Comparison of ENCODE assay signal across 7 mouse cellular contexts in the genomic region with DNA sequence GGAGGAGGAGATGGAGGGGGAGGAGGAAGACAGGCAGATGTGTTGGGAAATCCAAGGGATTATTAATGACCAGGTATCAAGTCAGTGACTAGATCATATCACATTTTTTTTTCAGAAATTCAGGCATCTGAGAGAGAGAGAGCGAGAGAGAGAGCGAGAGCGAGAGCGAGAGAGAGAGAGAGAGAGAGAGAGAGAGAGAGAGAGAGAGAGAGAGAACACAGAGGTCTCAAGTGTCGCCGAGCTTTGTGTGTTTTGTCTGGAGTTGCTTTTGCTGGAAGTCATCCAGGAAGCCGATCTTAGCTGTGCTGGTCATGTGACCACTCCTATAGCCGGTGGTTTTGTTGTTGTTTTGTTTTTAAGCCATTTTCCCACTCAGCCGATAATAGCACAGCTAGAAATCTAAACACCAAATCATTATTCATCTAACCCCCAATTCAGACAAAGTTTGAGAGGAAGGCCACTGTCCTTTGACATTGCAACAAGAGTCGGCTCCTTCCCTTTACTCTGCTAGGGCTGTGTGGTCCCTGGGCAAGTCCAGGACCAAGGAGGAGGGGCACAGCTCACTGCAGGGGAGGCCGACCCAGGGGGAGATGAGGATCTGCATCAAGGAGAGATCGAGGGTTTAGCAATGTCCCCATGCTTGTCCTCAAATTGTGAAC.
DNase-seq lines count a peak whose midpoint lies in the region; ATAC-seq and TF ChIP-seq lines count a peak whose summit lies in the region.

No protein-coding gene starts in this region.

- peak overlapping the region; percentile 63 for H3K27ac ChIP-seq in spleen, adult 2 months (ENCODE audit: insufficient read depth, low read length)
- peak overlapping the region; percentile 71 for H3K27ac ChIP-seq in forebrain, embryonic 11.5 days (ENCODE audit: low read depth, low read length)
- H3K27ac ChIP-seq in kidney, postnatal 0 days: peak overlapping the region; percentile 89
- peak overlapping the region; percentile 90 for H3K27ac ChIP-seq in midbrain, embryonic 14.5 days (replicated peaks; ENCODE audit: low read depth, low read length)

- intact Hi-C loops in gastrocnemius, postnatal 36 days (cut with DNase I): loop anchor here (5.0 to 10.0 kb wide), 2 partner anchors 43 to 174 kb away; no protein-coding TSS in a partner anchor
- intact Hi-C loops in left cerebral cortex, postnatal 25 days (cut with DNase I): loop anchor here (10.0 kb wide), 1 partner anchor 214 kb away; no protein-coding TSS in a partner anchor

- peak overlapping the region; percentile 36; the same call in 1 of the 2 replicates for H3K4me2 ChIP-seq in forebrain, embryonic 11.5 days (ENCODE audit: low read depth, low read length, severe bottlenecking)
- H3K4me2 ChIP-seq in kidney, postnatal 0 days (ENCODE audit: low read length): peak overlapping the region; percentile 30
- H3K4me2 ChIP-seq in midbrain, embryonic 14.5 days (ENCODE audit: low read length): peak overlapping the region; percentile 39

- no peaks in the 10 kb centered on the region for H3K36me3 ChIP-seq in spleen, adult 2 months (ENCODE audit: control insufficient read depth, insufficient read depth, low read length)
- H3K36me3 ChIP-seq in forebrain, embryonic 11.5 days (ENCODE audit: control insufficient read depth, insufficient read depth, low read length): no peaks in the 10 kb centered on the region
- H3K36me3 ChIP-seq in kidney, postnatal 0 days (ENCODE audit: insufficient read depth, low read length): no peaks in the 10 kb centered on the region
- no peaks in the 10 kb centered on the region for H3K36me3 ChIP-seq in midbrain, embryonic 14.5 days (ENCODE audit: control insufficient read depth, insufficient read depth, low read length)

- no peaks in the 10 kb centered on the region for H3K27me3 ChIP-seq in spleen, adult 2 months (ENCODE audit: control insufficient read depth, insufficient read depth, low read length)
- no peaks in the 10 kb centered on the region for H3K27me3 ChIP-seq in forebrain, embryonic 11.5 days (ENCODE audit: control insufficient read depth, insufficient read depth, low read length)
- no peaks in the 10 kb centered on the region for H3K27me3 ChIP-seq in kidney, postnatal 0 days (ENCODE audit: insufficient read depth, low read length)
- no peaks in the 10 kb centered on the region for H3K27me3 ChIP-seq in midbrain, embryonic 14.5 days (ENCODE audit: control insufficient read depth, insufficient read depth, low read length)

- 26% methylated on average over 12 of the region's 12 CpGs for WGBS in spleen, adult 2 months
- WGBS in forebrain, embryonic 11.5 days: 38% methylated on average over 12 of the region's 12 CpGs
- under 1% methylated on average over 8 of the region's 12 CpGs for WGBS in kidney, postnatal 0 days
- 15% methylated on average over 12 of the region's 12 CpGs for WGBS in midbrain, embryonic 14.5 days

- no peak overlapping the region for H3K4me3 ChIP-seq in spleen, adult 2 months (ENCODE audit: extremely low read depth, insufficient read depth, insufficient read length)
- H3K4me3 ChIP-seq in forebrain, embryonic 11.5 days (ENCODE audit: low read depth, low read length): no peak overlapping the region
- H3K4me3 ChIP-seq in kidney, postnatal 0 days (replicated peaks; ENCODE audit: low read depth, low read length): no peak overlapping the region
- no peak overlapping the region for H3K4me3 ChIP-seq in midbrain, embryonic 14.5 days (replicated peaks; ENCODE audit: low read depth, low read length)

- H3K9me3 ChIP-seq in forebrain, embryonic 11.5 days (ENCODE audit: control insufficient read depth, low read length): no peaks in the 10 kb centered on the region
- no peaks in the 10 kb centered on the region for H3K9me3 ChIP-seq in kidney, postnatal 0 days (replicated peaks; ENCODE audit: low read length)
- H3K9me3 ChIP-seq in midbrain, embryonic 14.5 days (ENCODE audit: control insufficient read depth, low read length): no peaks in the 10 kb centered on the region

- H3K4me1 ChIP-seq in spleen, adult 2 months (ENCODE audit: control insufficient read depth, insufficient read depth, insufficient read length): peaks cover 20% of the 10 kb centered on the region; the same call in 1 of the 2 replicates
- peaks cover 41% of the 10 kb centered on the region for H3K4me1 ChIP-seq in forebrain, embryonic 11.5 days (replicated peaks; ENCODE audit: control insufficient read depth, insufficient read depth, low read length)
- peaks cover 60% of the 10 kb centered on the region for H3K4me1 ChIP-seq in kidney, postnatal 0 days (replicated peaks; ENCODE audit: insufficient read depth, low read length)
- peaks cover 57% of the 10 kb centered on the region for H3K4me1 ChIP-seq in midbrain, embryonic 14.5 days (ENCODE audit: control insufficient read depth, insufficient read depth, low read length)

- peak overlapping the region; percentile 29 for H3K9ac ChIP-seq in forebrain, embryonic 11.5 days (ENCODE audit: low read length)
- H3K9ac ChIP-seq in kidney, postnatal 0 days (ENCODE audit: low read depth, low read length): peak overlapping the region; percentile 24; the same call in 1 of the 2 replicates
- peak overlapping the region; percentile 17; the same call in 1 of the 2 replicates for H3K9ac ChIP-seq in midbrain, embryonic 14.5 days (replicated peaks; ENCODE audit: low read length)

- no peak for TF ChIP-seq POLR2A in spleen, adult 2 months (IDR thresholded peaks at IDR 0.05; ENCODE audit: low read depth, low read length)

- TF ChIP-seq CTCF in spleen, adult 2 months (IDR thresholded peaks at IDR 0.05; ENCODE audit: extremely low read depth, insufficient read depth, insufficient read length, insufficient replicate concordance): no peak
- no peak for TF ChIP-seq CTCF in kidney, postnatal 0 days (IDR thresholded peaks at IDR 0.05; ENCODE audit: low read depth)

- peak; percentile 42; the same call in 1 of the 2 replicates for ATAC-seq in forebrain, embryonic 11.5 days (replicated peaks; ENCODE audit: low FRiP score)
- no peak for ATAC-seq in kidney, postnatal 0 days (replicated peaks; ENCODE audit: low FRiP score, low read depth)
- peak; percentile 28; the same call in 1 of the 2 replicates for ATAC-seq in midbrain, embryonic 14.5 days (ENCODE audit: low FRiP score, low TSS enrichment)

- no peak for DNase-seq in spleen, adult 2 months (ENCODE audit: low read depth in 1 of 2, low spot score in 2 of 2)
- no peak for DNase-seq in spleen, adult 12 weeks (ENCODE audit: low spot score)
- peak; percentile 66 for DNase-seq in forebrain, embryonic 11.5 days (ENCODE audit: low spot score)
- peak; percentile 89 for DNase-seq in kidney, postnatal 0 days (ENCODE audit: low spot score)
- DNase-seq in midbrain, embryonic 14.5 days: peak; percentile 80
- DNase-seq in gastrocnemius, postnatal 36 days: no peak
- no peak for DNase-seq in left cerebral cortex, postnatal 25 days (ENCODE audit: low spot score in 2 of 2)

Comparison
In these comparisons a context has a peak if more than half of its experiments do, and no peak if none do; other contexts are left out.
1. DNase-seq: peak in forebrain, embryonic 11.5 days (single experiment), kidney, postnatal 0 days (single experiment) and midbrain, embryonic 14.5 days (single experiment); none in spleen, adult 2 months (0 of 2), spleen, adult 12 weeks (single experiment), gastrocnemius, postnatal 36 days (0 of 2) and left cerebral cortex, postnatal 25 days (0 of 2).
2. Peak in every context shown above with its lines, with median percentiles within 50 percentile points of each other: H3K27ac ChIP-seq, H3K4me2 ChIP-seq and H3K9ac ChIP-seq.